Mouse (Mus musculus) MN1 (cell line): Measurements from ENCODE around the gene Sugt1.

Source experiments
- DNase-seq: peaks from one replicate; pipeline ENCODE4 v3.0.0-alpha.2; 2016; ENCODE audit warnings: low spot score

The Sugt1 gene

GRCm38 (mm10) chr14:79587139-79587851 lies at the start of gene Sugt1:
Gene Sugt1, plus strand, starts transcription at chr14:79587691.
- DNase-seq, result peak; percentile 95

GRCm38 (mm10) chr14:79537921-79538320 lies 49.6 kb upstream of the Sugt1 start:
- no peak for DNase-seq

- no peak for DNase-seq
These were observed 45.9 kb upstream of the Sugt1 start for GRCm38 (mm10) chr14:79541606-79542005.

DNA sequence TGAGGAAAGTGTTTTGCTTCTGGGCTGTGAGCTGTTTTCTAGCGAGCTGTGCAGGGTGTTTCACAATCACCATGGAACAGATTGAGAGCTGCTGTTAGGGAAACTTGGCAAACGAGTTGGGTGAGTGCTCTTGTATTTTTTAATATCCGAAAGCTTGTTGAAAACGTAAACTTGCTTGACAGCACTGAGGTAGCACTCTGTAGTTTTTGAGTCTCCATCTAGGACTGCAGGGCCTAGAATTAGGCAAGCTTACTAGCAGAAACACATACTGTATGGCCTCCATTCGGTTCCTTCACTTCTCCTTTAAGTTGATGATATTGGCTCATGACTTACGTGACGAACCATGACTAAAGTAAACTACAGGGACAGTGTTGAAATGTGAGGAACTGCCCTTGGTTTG lies 38.1 kb upstream of the Sugt1 start:
- no peak for DNase-seq

DNA sequence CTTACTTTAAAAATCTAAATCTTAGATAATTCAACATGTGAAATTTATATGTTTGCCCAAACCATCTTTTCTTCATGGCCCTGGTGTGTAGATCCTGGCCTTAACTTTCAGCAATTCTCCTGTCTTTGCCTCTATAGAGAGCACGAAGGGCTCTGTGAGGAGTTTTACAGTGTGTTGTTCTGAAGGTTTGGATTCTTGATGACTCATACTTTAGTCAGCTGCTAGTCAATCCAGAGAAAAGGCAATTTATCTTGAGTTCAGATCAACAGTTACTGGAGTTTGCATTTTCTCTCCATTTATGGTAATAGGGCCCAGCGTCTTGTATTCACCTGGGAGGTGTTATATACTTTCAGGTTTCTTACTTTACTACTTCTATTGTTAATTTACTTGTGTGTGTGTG lies 35.6 kb upstream of the Sugt1 start:
- peak; percentile 34 for DNase-seq

GRCm38 (mm10) chr14:79552854-79553253 lies 34.6 kb upstream of the Sugt1 start:
- DNase-seq, result no peak

DNA sequence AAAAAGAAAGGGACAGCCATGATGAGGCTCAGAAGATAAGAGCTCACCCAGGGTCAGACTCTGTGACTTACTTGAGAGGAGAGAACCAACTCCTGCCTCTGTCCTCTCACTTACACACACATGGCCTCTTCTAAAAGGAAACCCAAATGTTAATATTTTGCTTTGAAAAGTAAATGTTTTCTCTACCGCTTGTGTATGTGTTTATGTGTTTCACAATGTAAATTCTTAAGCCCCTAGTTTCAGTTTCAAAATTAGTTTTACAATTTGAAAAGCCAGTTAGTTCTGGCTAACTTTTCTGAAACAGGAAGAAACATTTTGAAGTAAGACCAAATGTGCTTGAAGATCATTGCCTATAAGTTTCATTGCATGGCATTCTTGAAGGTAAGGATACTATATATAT lies 29.7 kb upstream of the Sugt1 start:
- no peak for DNase-seq

- DNase-seq, result peak; percentile 49
These were observed 24.7 kb upstream of the Sugt1 start for GRCm38 (mm10) chr14:79562745-79563144.

DNA sequence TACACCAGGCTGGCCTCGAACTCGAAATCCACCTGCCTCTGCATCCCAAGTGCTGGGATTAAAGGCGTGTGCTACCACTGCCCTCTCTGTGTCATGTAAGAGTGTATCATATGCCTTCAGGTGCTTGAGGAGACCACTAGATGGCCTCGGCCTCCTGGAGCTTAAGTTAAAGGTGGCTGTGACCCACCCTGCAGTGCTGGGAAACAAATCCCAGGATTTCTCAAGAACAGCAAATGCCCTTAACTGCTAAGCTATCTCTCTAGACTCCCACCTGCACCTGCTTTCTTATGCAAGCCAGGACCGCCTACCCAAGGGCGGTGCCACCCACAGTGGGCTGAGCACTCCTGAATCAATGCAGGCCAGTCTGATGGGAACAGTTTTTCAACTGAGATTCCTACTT lies 22.7 kb upstream of the Sugt1 start:
- no peak for DNase-seq

DNA sequence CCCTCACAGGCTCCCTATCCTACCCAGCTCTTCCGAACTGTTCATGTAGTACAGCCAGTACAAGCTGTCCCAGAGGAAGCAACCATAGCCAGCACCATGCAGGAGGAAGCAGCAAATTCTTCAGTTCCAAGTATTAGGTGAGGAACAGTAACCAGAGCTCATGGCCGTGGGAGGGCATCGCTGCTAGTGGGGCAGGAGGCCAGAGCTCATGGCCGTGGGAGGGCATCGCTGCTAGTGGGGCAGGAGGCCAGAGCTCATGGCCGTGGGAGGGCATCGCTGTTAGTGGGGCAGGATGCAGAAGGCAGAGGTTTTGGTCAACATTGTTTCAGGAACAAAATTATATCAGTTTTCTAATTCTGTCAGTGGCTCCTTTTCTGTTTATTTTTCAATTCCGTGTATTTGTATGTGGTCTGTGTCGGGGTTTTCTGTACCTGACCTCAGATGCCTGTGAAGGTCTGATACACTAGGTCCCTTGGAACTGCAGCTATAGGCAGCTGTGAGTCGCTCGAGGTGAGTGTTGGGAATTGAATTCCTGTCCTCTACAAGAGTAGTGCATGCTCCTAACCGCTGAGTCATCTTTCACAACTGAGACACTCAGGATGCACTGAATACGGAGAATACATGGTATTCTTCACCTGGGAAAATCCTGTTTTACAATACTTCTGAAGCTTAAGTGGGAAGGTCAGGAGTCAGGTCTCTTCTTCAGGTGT lies 13.9 kb upstream of the Sugt1 start:
- DNase-seq, result no peak

DNA sequence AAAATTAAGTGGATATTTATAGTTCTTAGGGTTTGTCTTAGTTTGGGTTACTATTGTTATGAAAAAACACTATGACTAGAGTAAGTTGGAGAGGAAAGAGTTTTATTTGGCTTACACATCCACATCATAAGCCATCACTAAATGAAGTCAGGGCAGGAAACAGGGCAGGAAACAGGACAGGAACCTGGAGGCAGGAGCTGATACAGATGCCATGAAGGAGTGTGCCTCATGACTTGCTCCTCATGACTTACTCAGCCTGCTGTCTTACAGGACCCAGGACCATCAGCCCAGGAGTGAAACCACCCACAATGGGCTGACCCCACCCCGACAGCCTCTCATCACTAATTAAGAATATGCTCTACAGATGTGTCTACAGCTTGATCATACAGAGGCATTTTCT lies 13.1 kb upstream of the Sugt1 start:
- DNase-seq, result no peak

DNA sequence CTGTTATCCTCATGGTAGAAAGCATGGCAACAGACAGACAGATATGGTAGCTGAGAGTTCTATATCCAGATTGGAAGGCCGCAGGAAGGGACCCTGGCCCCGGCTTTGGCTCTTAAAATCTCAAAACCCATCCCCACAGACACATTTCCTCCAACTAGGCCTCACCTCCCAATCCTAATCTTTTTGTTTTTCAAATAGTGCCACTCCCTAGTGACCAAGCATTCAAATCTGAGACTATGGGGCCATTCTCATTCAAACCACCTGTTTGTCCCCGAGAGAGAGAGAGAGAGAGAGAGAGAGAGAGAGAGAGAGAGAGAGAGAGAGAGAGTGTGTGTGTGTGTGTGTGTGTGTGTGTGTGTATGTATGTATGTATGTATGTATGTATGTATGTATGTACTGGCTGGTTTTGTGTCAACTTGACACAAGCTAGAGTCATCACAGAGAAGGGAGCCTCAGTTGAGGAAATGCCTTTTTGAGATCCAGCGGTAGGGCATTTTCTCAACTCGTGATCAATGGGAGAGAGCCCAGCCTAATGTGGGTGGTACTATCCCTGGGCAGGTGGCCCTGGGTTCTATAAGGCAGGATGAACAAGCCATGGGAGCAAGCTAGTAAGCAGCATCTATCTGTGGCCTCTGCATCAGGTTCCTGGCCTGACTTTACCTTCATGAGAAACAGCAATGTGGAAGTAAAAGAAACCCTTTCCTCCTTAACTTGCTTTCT lies 3.8 kb upstream of the Sugt1 start:
- DNase-seq, result no peak

DNA sequence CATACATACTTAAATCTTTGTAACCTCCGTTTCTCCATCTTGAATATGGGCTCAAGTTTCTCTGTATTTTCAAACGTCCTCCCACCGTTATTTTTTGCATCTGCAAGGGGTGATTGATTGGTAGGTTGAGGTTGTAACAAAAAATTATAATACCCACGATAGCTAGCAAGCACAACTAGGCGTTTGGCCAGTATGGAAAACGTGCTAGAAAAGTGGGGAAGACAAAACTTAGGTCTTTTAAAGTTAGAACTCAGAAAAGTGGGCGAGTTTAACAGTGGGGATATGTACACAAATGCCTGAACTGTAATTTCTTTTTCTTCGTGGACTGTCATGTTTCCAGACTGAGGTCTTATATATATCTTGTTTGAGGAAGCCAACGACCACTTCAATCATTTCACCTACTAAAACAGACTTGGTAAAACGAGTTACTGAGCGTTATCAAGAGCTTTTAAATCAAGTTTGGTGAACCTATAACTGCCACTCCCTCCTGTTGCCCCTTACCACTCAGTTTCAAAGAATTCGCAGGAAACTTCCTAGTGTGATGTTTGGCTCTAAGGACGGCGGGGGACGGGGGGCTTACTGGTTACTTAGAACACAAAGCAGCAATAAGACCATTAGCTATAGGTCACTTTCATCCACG lies 872 bp upstream of the Sugt1 start:
- no peak for DNase-seq

- DNase-seq, result no peak
These were observed 350 bp downstream of the Sugt1 start for GRCm38 (mm10) chr14:79587852-79588229.

- DNase-seq, result peak; percentile 22
These were observed 1.1 kb downstream of the Sugt1 start for GRCm38 (mm10) chr14:79588534-79588951.

DNA sequence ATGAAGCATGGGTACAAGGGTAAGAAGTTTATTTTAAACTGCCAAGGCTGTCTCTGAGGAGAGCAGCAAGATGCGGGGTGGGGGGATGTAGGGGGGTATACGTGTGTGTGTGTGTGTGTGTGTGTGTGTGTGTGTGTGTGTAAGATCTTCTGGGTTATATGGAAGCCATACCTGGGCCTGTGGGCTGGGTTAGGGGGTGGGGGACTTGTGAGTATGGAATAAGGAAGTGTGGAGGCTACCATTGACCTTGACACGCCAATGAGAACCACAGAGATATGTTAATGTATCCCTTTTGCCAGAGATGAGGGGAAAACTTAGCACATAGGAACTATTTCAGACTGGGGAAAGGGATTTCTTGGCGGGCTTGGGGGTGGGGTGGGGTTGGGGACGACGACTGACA lies 1.9 kb downstream of the Sugt1 start:
- DNase-seq, result no peak

GRCm38 (mm10) chr14:79590916-79591315 lies 3.4 kb downstream of the Sugt1 start:
- no peak for DNase-seq

DNA sequence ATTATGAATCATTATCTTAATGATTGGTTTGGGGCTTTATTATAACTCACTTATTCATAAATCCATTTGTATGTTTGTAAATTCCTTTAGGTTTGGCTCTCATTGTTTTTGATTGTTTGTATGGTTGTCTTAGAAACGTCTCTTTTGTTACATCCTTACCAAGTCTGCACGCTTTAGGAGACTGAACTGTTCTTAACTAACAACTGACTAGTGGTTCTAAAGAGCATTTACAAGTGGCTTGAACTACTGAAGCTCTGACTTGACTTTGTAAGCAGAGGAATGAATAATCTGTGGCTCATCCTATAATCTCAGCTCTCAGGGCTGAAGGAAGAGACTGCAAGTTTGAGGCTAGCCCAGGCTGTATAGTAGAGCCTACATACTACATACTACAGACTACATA lies 4.1 kb downstream of the Sugt1 start:
- DNase-seq, result no peak

GRCm38 (mm10) chr14:79594069-79594468 lies 6.6 kb downstream of the Sugt1 start:
- DNase-seq, result no peak

DNA sequence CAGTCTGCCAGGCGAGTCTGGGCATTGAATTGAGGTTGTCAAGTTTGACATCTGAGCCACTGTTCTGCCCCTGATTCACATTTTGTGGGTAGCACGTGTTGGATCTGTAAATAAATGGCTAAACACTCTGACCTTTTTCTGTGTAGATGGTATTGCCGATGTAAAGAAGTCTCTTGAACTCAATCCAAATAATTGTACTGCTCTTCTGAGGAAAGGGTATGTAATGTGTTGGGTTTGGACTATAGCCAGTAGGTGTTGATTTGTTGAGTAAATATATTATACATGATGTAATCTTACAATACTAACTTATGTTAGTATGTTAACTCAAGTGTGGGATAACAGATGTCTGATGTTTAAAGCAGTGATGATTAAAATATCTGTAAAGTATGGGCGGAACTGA lies 9.1 kb downstream of the Sugt1 start:
- no peak for DNase-seq

- DNase-seq, result no peak
These were observed 18.4 kb downstream of the Sugt1 start for GRCm38 (mm10) chr14:79605881-79606280.

DNA sequence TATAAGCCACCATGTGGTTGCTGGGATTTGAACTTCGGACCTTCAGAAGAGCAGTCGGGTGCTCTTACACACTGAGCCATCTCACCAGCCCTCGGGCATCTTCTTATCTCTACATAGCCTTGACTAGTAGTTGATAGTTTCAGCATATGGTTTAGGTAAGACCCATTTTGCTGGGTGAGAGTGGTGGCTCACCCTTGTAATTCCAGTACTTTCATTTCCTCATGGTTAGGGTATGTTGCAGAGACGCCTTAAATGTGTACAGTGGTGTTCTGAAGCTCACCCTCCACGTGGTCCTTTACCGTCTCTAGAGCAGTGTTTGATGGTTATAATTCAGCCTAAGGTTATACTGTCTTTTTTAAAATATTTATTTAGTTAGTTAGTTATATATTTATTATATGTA lies 18.9 kb downstream of the Sugt1 start:
- DNase-seq, result no peak

DNA sequence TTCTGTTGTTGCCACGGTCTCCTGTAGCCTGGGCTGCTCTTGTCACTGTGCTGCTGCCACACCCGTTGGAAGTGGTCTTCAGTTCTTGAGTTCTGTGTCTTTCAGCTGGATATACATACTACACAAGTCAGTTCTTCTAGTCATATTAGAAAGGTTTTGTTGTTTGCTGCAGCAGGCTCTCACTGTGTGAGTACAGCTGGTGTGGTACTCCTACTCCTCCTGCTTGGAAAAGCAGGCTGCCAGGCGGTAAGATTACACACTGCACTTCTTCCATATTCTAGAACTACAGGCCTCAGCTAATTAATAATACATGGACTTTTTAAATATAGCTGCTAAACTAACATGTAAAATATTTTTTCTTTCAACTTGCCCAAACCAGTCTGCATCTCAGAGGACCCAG lies 19.4 kb downstream of the Sugt1 start:
- DNase-seq, result no peak
